Mouse (Mus musculus) liver, embryonic 13.5 days (tissue): ENCODE measurements around the gene Catsperd. TPM values are rescaled to one million over a fixed set of nuclear protein-coding genes. Genes with fewer than 3 reads are reported as not detected.

Source experiments
- ATAC-seq: fragments of 200-750 bp; cut with Nextera tagmentation; 2 replicates; pipeline ENCODE4 v1.8.0; 2017; ENCODE audit warnings: low read depth, mild to moderate bottlenecking, moderate number of reproducible peaks, moderate library complexity
- DNase-seq: peaks from one replicate; pipeline ENCODE4 v3.0.0; 2022
- H3K27ac ChIP-seq: fragments of 300-500 bp; sonication (generic); 2 replicates; pipeline ENCODE4 v1.5.1; 2015; ENCODE audit warnings: moderate library complexity, mild to moderate bottlenecking, inconsistent platforms
- H3K27me3 ChIP-seq: fragments of 300-500 bp; sonication (generic); 2 replicates; pipeline ENCODE4 v1.6.1; 2015; ENCODE audit warnings: mild to moderate bottlenecking, inconsistent platforms
- H3K36me3 ChIP-seq: fragments of 300-500 bp; sonication (generic); 2 replicates; pipeline ENCODE4 v1.6.1; 2015; ENCODE audit warnings: mild to moderate bottlenecking, inconsistent platforms
- H3K4me1 ChIP-seq: fragments of 300-500 bp; sonication (generic); replicated peaks from 2 replicates; pipeline ENCODE4 v1.6.1; 2015; ENCODE audit warnings: inconsistent platforms
- H3K4me2 ChIP-seq: fragments of 300-500 bp; sonication (generic); 2 replicates; pipeline ENCODE4 v1.6.1; 2015; ENCODE audit warnings: inconsistent platforms, mild to moderate bottlenecking, moderate library complexity
- H3K4me3 ChIP-seq: fragments of 300-500 bp; sonication (generic); replicated peaks from 2 replicates; pipeline ENCODE4 v1.5.1; 2015; ENCODE audit warnings: mild to moderate bottlenecking, inconsistent platforms
- H3K9ac ChIP-seq: fragments of 300-500 bp; sonication (generic); 2 replicates; pipeline ENCODE4 v1.6.1; 2015; ENCODE audit warnings: mild to moderate bottlenecking, inconsistent platforms
- H3K9me3 ChIP-seq: fragments of 300-500 bp; sonication (generic); replicated peaks from 2 replicates; pipeline ENCODE4 v1.6.1; 2016; ENCODE audit warnings: inconsistent platforms
- WGBS: fragments of 180-500 bp; shearing (Covaris S2); methylation state at CpG from one replicate; pipeline ENCODE4 v1.1.7; 2015; ENCODE audit not compliant: insufficient replicate concordance; 5-methylcytosine and 5-hydroxymethylcytosine counted together
- polyA plus RNA-seq: library from polyadenylated mRNA; unstranded; fragments of >200 nt; fragmentation: Nextera tagmentation; extraction: Ambion mirVana; gene quantifications from 2 replicates; pipeline ENCODE4 v1.2.1, GENCODE M21; 2015

Gene Catsperd
- polyA plus RNA-seq, 1 experiment from 2014 or later, result 0.37 TPM

- Histone ChIP-seq H3K36me3 (no peaks in the 10 kb centered on the region), H3K27me3 (peaks cover 55% of the 10 kb centered on the region), H3K27ac (no peak overlapping the region), H3K4me1 (peaks cover 19% of the 10 kb centered on the region), H3K4me2 (no peak overlapping the region), H3K9me3 (no peaks in the 10 kb centered on the region), H3K4me3 (no peak overlapping the region), H3K9ac (no peak overlapping the region)
- DNase-seq (no peak), ATAC-seq (no peak)
- 73% methylated on average over 4 of the region's 4 CpGs for WGBS
Measured at GRCm38 (mm10) chr17:56666384-56666783, 38.4 kb downstream of the Catsperd start.

GRCm38 (mm10) chr17:56667591-56667990 is 39.6 kb downstream of the Catsperd start:
- Histone ChIP-seq H3K4me3 (no peak overlapping the region), H3K4me2 (no peak overlapping the region), H3K9ac (no peak overlapping the region), H3K4me1 (peaks cover 26% of the 10 kb centered on the region), H3K27me3 (peaks cover 47% of the 10 kb centered on the region), H3K36me3 (no peaks in the 10 kb centered on the region), H3K9me3 (no peaks in the 10 kb centered on the region), H3K27ac (no peak overlapping the region)
- ATAC-seq (no peak), DNase-seq (no peak)
- 55% methylated on average over 3 of the region's 3 CpGs for WGBS

- peak overlapping the region; percentile 47 for H3K4me3 ChIP-seq
- H3K27me3 ChIP-seq, result peaks cover 39% of the 10 kb centered on the region
- 5% methylated on average over 31 of the region's 31 CpGs for WGBS
- peak; percentile 67 for DNase-seq
- H3K9ac ChIP-seq, result peak overlapping the region; percentile 49
- H3K9me3 ChIP-seq, result no peaks in the 10 kb centered on the region
- peak overlapping the region; percentile 70 for H3K4me2 ChIP-seq
- no peaks in the 10 kb centered on the region for H3K36me3 ChIP-seq
- H3K27ac ChIP-seq, result no peak overlapping the region
- H3K4me1 ChIP-seq, result peaks cover 28% of the 10 kb centered on the region
- ATAC-seq, result no peak
Measured at GRCm38 (mm10) chr17:56668384-56669144, 40.6 kb downstream of the Catsperd start.

- ATAC-seq, result no peak
Measured at GRCm38 (mm10) chr17:56669766-56670165, 41.8 kb downstream of the Catsperd start.

GRCm38 (mm10) chr17:56672941-56673646 is 45.2 kb downstream of the Catsperd start, which contains the start of gene Ranbp3:
Gene Ranbp3, plus strand, starts transcription at chr17:56673294.
- H3K9me3 ChIP-seq, result no peaks in the 10 kb centered on the region
- WGBS, result 0% methylated on average over 53 of the region's 66 CpGs
- peaks cover 32% of the 10 kb centered on the region for H3K36me3 ChIP-seq
- peaks cover 64% of the 10 kb centered on the region for H3K4me1 ChIP-seq
- H3K27me3 ChIP-seq, result peaks cover 13% of the 10 kb centered on the region
- H3K4me2 ChIP-seq, result peak within 1 kb of the TSS; percentile 86
- ATAC-seq, result peak; percentile 93
- peak within 1 kb of the TSS; percentile 94 for H3K9ac ChIP-seq
- H3K27ac ChIP-seq, result peak within 1 kb of the TSS; percentile 93
- H3K4me3 ChIP-seq, result peak within 1 kb of the TSS; percentile 81
- DNase-seq, result peak; percentile 100

More at GRCm38 (mm10) chr17:56669766-56670165, 41.8 kb downstream of the Catsperd start:
- Histone ChIP-seq H3K36me3 (no peaks in the 10 kb centered on the region), H3K27ac (no peak overlapping the region), H3K4me1 (peaks cover 38% of the 10 kb centered on the region), H3K27me3 (peaks cover 32% of the 10 kb centered on the region), H3K9me3 (no peaks in the 10 kb centered on the region), H3K4me2 (no peak overlapping the region), H3K9ac (no peak overlapping the region), H3K4me3 (no peak overlapping the region)
- WGBS, result 76% methylated on average over 8 of the region's 8 CpGs
- no peak for DNase-seq

- peak; percentile 23 for DNase-seq
- WGBS, result under 1% methylated on average over 37 of the region's 37 CpGs
- H3K9me3 ChIP-seq, result no peaks in the 10 kb centered on the region
Measured at GRCm38 (mm10) chr17:56673647-56674416, 45.9 kb downstream of the Catsperd start.

GRCm38 (mm10) chr17:56681791-56682190 is 53.8 kb downstream of the Catsperd start:
- Histone ChIP-seq H3K4me2 (peak overlapping the region; percentile 44; the same call in 1 of the 2 replicates), H3K4me3 (no peak overlapping the region), H3K9ac (peak overlapping the region; percentile 51; the same call in 1 of the 2 replicates), H3K36me3 (peaks cover 99% of the 10 kb centered on the region), H3K9me3 (no peaks in the 10 kb centered on the region), H3K27ac (peak overlapping the region; percentile 79; the same call in 1 of the 2 replicates), H3K27me3 (no peaks in the 10 kb centered on the region), H3K4me1 (peaks cover 88% of the 10 kb centered on the region)
- WGBS, result 64% methylated on average over 4 of the region's 4 CpGs
- DNase-seq, result no peak
- no peak for ATAC-seq

More at GRCm38 (mm10) chr17:56673647-56674416, 45.9 kb downstream of the Catsperd start:
- H3K27ac ChIP-seq, result peak overlapping the region; percentile 82
- ATAC-seq, result peak; percentile 13
- H3K4me1 ChIP-seq, result peaks cover 58% of the 10 kb centered on the region
- peaks cover 39% of the 10 kb centered on the region for H3K36me3 ChIP-seq
- H3K4me2 ChIP-seq, result peak overlapping the region; percentile 86
- peak overlapping the region; percentile 94 for H3K9ac ChIP-seq
- H3K4me3 ChIP-seq, result peak overlapping the region; percentile 81
- H3K27me3 ChIP-seq, result peaks cover 6% of the 10 kb centered on the region

- ATAC-seq, result peak; percentile 73
Measured at GRCm38 (mm10) chr17:56682880-56683279, 54.9 kb downstream of the Catsperd start.

GRCm38 (mm10) chr17:56683546-56684140 is 55.7 kb downstream of the Catsperd start:
- Histone ChIP-seq H3K27me3 (no peaks in the 10 kb centered on the region), H3K9me3 (no peaks in the 10 kb centered on the region), H3K9ac (0 out of 2 replicates have a peak overlapping the region, but pooled peaks have one; percentile 51), H3K4me1 (peaks cover 93% of the 10 kb centered on the region), H3K4me3 (no peak overlapping the region), H3K4me2 (peak overlapping the region; percentile 44), H3K27ac (peak overlapping the region; percentile 79), H3K36me3 (peaks cover 99% of the 10 kb centered on the region)
- DNase-seq (no peak), ATAC-seq (no peak)
- 76% methylated on average over 5 of the region's 5 CpGs for WGBS

More at GRCm38 (mm10) chr17:56682880-56683279, 54.9 kb downstream of the Catsperd start:
- H3K4me3 ChIP-seq, result no peak overlapping the region
- no peaks in the 10 kb centered on the region for H3K27me3 ChIP-seq
- peak overlapping the region; percentile 51 for H3K9ac ChIP-seq
- no peaks in the 10 kb centered on the region for H3K9me3 ChIP-seq
- peaks cover 88% of the 10 kb centered on the region for H3K4me1 ChIP-seq
- H3K27ac ChIP-seq, result peak overlapping the region; percentile 79
- 25% methylated on average over 3 of the region's 3 CpGs for WGBS
- peak; percentile 56 for DNase-seq
- peaks cover 99% of the 10 kb centered on the region for H3K36me3 ChIP-seq
- peak overlapping the region; percentile 44 for H3K4me2 ChIP-seq

GRCm38 (mm10) chr17:56684649-56685048 is 56.7 kb downstream of the Catsperd start:
- no peak overlapping the region for H3K27ac ChIP-seq
- H3K4me2 ChIP-seq, result no peak overlapping the region
- WGBS, result 78% methylated on average over 2 of the region's 2 CpGs
- no peak overlapping the region for H3K9ac ChIP-seq
- no peaks in the 10 kb centered on the region for H3K9me3 ChIP-seq
- H3K36me3 ChIP-seq, result peaks cover 99% of the 10 kb centered on the region
- H3K27me3 ChIP-seq, result no peaks in the 10 kb centered on the region
- no peak for ATAC-seq
- H3K4me1 ChIP-seq, result peaks cover 96% of the 10 kb centered on the region
- no peak overlapping the region for H3K4me3 ChIP-seq
- DNase-seq, result no peak
